In genomic region chr15:6299554-6299953, GRCm38 (mm10) we compare ENCODE assay signal across 8 mouse cellular contexts. TPM values are rescaled to one million over a fixed set of nuclear protein-coding genes. Genes with fewer than 3 reads are reported as not detected.
DNase-seq lines count a peak whose midpoint lies in the region; ATAC-seq and TF ChIP-seq lines count a peak whose summit lies in the region.

Dab2 (plus strand) TSS chr15:6299788.

- H3K4me1 ChIP-seq in embryonic facial prominence, embryonic 15.5 days = no peaks in the 10 kb centered on the region
- H3K4me1 ChIP-seq in hindbrain, embryonic 10.5 days (replicated peaks) = no peaks in the 10 kb centered on the region
- H3K4me1 ChIP-seq in limb, embryonic 14.5 days (ENCODE audit: control insufficient read depth, insufficient read depth, low read length) = 0 out of 2 replicates have a peak, but pooled peaks cover 2% of the 10 kb centered on the region

- intact Hi-C loops in left cerebral cortex, postnatal 10 days (cut with DNase I) = no loop called here

- H3K36me3 ChIP-seq in embryonic facial prominence, embryonic 15.5 days = no peaks in the 10 kb centered on the region
- H3K36me3 ChIP-seq in hindbrain, embryonic 10.5 days = no peaks in the 10 kb centered on the region
- H3K36me3 ChIP-seq in limb, embryonic 14.5 days (ENCODE audit: control insufficient read depth, insufficient read depth, low read length) = no peaks in the 10 kb centered on the region

- WGBS in embryonic facial prominence, embryonic 15.5 days = 78% methylated on average over 3 of the region's 3 CpGs
- 83% methylated on average over 3 of the region's 3 CpGs for WGBS in hindbrain, embryonic 10.5 days
- 90% methylated on average over 3 of the region's 3 CpGs for WGBS in limb, embryonic 14.5 days

- H3K9ac ChIP-seq in embryonic facial prominence, embryonic 15.5 days = no peak within 1 kb of the TSS
- H3K9ac ChIP-seq in limb, embryonic 14.5 days (ENCODE audit: low read depth, low read length, severe bottlenecking) = no peak within 1 kb of the TSS

- no peak within 1 kb of the TSS for H3K27ac ChIP-seq in embryonic facial prominence, embryonic 15.5 days (replicated peaks)
- H3K27ac ChIP-seq in hindbrain, embryonic 10.5 days = no peak within 1 kb of the TSS
- H3K27ac ChIP-seq in limb, embryonic 14.5 days (replicated peaks; ENCODE audit: low read depth, low read length) = no peak within 1 kb of the TSS

- no peak for DNase-seq in left cerebral cortex, postnatal 10 days (ENCODE audit: extremely low spot score in 1 of 2, low spot score in 2 of 2)
- no peak for DNase-seq in left cerebral cortex, adult 11 months (ENCODE audit: low spot score)
- no peak for DNase-seq in hindbrain, embryonic 10.5 days (ENCODE audit: low spot score)
- no peak for DNase-seq in limb, embryonic 14.5 days (ENCODE audit: low spot score)
- DNase-seq in spleen, postnatal 4 days (ENCODE audit: low spot score in 2 of 2) = no peak
- no peak for DNase-seq in testis, postnatal 10 days (ENCODE audit: low spot score)

- no peak for ATAC-seq in embryonic facial prominence, embryonic 15.5 days (ENCODE audit: insufficient number of reproducible peaks, low FRiP score, low TSS enrichment, low read depth)
- ATAC-seq in limb, embryonic 14.5 days (ENCODE audit: low FRiP score, low read depth) = no peak
- ATAC-seq in cerebellum, adult (ENCODE audit: insufficient number of reproducible peaks, low FRiP score, low TSS enrichment) = no peak

- H3K9me3 ChIP-seq in embryonic facial prominence, embryonic 15.5 days (replicated peaks) = no peaks in the 10 kb centered on the region
- H3K9me3 ChIP-seq in hindbrain, embryonic 10.5 days = no peaks in the 10 kb centered on the region
- no peaks in the 10 kb centered on the region for H3K9me3 ChIP-seq in limb, embryonic 14.5 days (ENCODE audit: control insufficient read depth, low read length)

- no peaks in the 10 kb centered on the region for H3K27me3 ChIP-seq in embryonic facial prominence, embryonic 15.5 days
- H3K27me3 ChIP-seq in hindbrain, embryonic 10.5 days (ENCODE audit: insufficient read depth, poor library complexity, severe bottlenecking) = no peaks in the 10 kb centered on the region
- H3K27me3 ChIP-seq in limb, embryonic 14.5 days (ENCODE audit: control insufficient read depth, insufficient read depth, low read length) = no peaks in the 10 kb centered on the region

- no peak within 1 kb of the TSS for H3K4me3 ChIP-seq in embryonic facial prominence, embryonic 15.5 days (replicated peaks)
- H3K4me3 ChIP-seq in hindbrain, embryonic 10.5 days = no peak within 1 kb of the TSS
- H3K4me3 ChIP-seq in limb, embryonic 14.5 days (replicated peaks; ENCODE audit: low read length) = no peak within 1 kb of the TSS

- no peak within 1 kb of the TSS for H3K4me2 ChIP-seq in embryonic facial prominence, embryonic 15.5 days (replicated peaks)
- H3K4me2 ChIP-seq in limb, embryonic 14.5 days (replicated peaks; ENCODE audit: low read depth, low read length, severe bottlenecking) = no peak within 1 kb of the TSS

- TF ChIP-seq POLR2A in limb, embryonic 14.5 days (IDR thresholded peaks at IDR 0.05; ENCODE audit: borderline replicate concordance, extremely low read depth, insufficient read depth, insufficient read length) = no peak

RNA-seq across cellular contexts. Expression of gene Dab2, which starts in this region (rescaled TPM):
- total RNA-seq in left cerebral cortex, postnatal 10 days (2021) = 10 to 100 TPM; 17.0 to 26.1 TPM
- polyA plus RNA-seq in embryonic facial prominence, embryonic 15.5 days (2015; fragmentation: Nextera tagmentation; extraction: Ambion mirVana) = 65.6 and 81.5 TPM in 2 replicates
- polyA plus RNA-seq in hindbrain, embryonic 10.5 days (2016; fragmentation: Nextera tagmentation; extraction: Ambion mirVana) = 38.7 and 42.7 TPM in 2 replicates
- 127 and 154 TPM in 2 replicates for polyA plus RNA-seq in limb, embryonic 14.5 days (2012; rRNA removed)
- polyA plus RNA-seq in limb, embryonic 14.5 days (2014; fragmentation: Nextera tagmentation; extraction: Ambion mirVana) = 99.1 and 114 TPM in 2 replicates
